In the genomic region with DNA sequence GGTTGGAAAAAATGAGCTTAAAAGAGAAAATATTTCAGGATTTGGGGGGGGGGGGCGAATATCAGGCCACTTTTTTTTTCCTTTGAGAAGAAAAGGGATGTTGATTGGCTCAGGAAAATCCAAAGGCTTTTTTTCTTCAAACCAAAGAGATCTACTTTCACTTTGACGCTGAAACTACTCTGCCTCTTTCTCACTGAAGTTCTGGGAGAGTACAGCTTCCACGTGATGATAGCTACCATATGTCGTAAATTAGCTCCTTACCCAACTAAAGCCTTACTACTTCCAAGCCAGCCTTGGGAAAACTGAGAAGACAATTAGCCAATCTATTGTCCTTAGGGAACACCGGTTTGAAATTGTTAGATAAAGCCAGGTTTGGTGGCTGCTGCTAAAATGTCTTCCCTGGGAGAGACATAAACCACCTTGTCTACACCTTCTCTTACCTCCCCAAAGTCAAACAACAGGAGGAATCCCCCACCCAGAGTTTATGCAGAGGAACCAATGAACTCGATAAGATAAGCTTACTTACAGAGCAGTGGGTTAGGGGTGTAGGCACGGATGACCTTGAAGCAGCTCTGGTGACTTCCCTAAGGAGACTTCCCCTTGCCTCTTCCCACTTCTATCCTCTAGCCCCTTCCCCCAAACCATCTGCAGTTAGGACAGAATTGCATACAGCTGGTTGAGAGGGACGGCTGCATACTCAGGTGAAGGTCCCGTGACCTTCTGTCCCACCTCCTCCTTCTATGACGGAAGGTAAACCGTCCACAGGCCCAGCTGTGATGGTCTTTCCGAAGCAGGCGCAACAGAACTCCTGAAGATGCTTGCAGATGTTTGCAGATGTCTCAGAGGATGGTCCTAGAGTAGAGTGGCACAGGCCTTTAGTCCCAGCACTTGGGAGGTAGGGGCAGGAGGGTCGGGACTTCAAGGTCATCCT, we compare ENCODE assay signal across 10 mouse cellular contexts. TPM values are rescaled to one million over a fixed set of nuclear protein-coding genes. Genes with fewer than 3 reads are reported as not detected.
DNase-seq lines count a peak whose midpoint lies in the region; ATAC-seq lines count a peak whose summit lies in the region.
"Had no signal": no experiment of that assay in that cellular context is flagged by ENCODE, and none has a peak within 500 bp of the region (broad histone marks: within the 10 kb centered on the region; RNA-seq: fewer than 3 reads in every experiment).

No protein-coding gene starts in this region.

- H3K4me2 ChIP-seq in kidney, embryonic 15.5 days, result peak overlapping the region; percentile 81
- no peak overlapping the region; the same call in 1 of the 2 replicates for H3K4me2 ChIP-seq in kidney, embryonic 14.5 days (replicated peaks; ENCODE audit: low read depth, low read length)
- peak overlapping the region; percentile 80 for H3K4me2 ChIP-seq in liver, embryonic 13.5 days

- no peak overlapping the region for H3K4me3 ChIP-seq in kidney, embryonic 15.5 days (replicated peaks)
- H3K4me3 ChIP-seq in kidney, embryonic 14.5 days (ENCODE audit: low read length), result no peak overlapping the region
- peak overlapping the region; percentile 68 for H3K4me3 ChIP-seq in liver, embryonic 13.5 days (replicated peaks)

- 63% methylated on average over 14 of the region's 14 CpGs for WGBS in kidney, embryonic 15.5 days
- WGBS in kidney, embryonic 14.5 days, result 62% methylated on average over 14 of the region's 14 CpGs
- WGBS in liver, embryonic 13.5 days (ENCODE audit: insufficient replicate concordance), result 40% methylated on average over 14 of the region's 14 CpGs

- DNase-seq in fat pad, adult 2 months (ENCODE audit: extremely low read depth, low read depth, low spot score), result peak; percentile 55
- no peak for DNase-seq in liver, embryonic 13.5 days
- no peak for DNase-seq in left cerebral cortex, adult 8-10 months (ENCODE audit: low spot score in 2 of 2)
- no peak for DNase-seq in cerebellum, postnatal 25 days
- DNase-seq in ovary, postnatal 14 days (ENCODE audit: low spot score), result no peak

- 0 out of 2 replicates have a peak overlapping the region, but pooled peaks have one; percentile 63 for H3K27ac ChIP-seq in kidney, embryonic 15.5 days
- H3K27ac ChIP-seq in kidney, embryonic 14.5 days (ENCODE audit: low read depth, low read length), result no peak overlapping the region
- H3K27ac ChIP-seq in liver, embryonic 13.5 days, result no peak overlapping the region

- H3K9ac ChIP-seq in kidney, embryonic 15.5 days, result no peak overlapping the region
- no peak overlapping the region for H3K9ac ChIP-seq in kidney, embryonic 14.5 days (ENCODE audit: low read depth, low read length)
- H3K9ac ChIP-seq in liver, embryonic 13.5 days, result peak overlapping the region; percentile 51

- no peaks in the 10 kb centered on the region for H3K9me3 ChIP-seq in kidney, embryonic 15.5 days (replicated peaks)
- no peaks in the 10 kb centered on the region for H3K9me3 ChIP-seq in kidney, embryonic 14.5 days (ENCODE audit: control insufficient read depth, low read length)
- H3K9me3 ChIP-seq in liver, embryonic 13.5 days (replicated peaks), result no peaks in the 10 kb centered on the region

- H3K4me1 ChIP-seq in kidney, embryonic 15.5 days, result peaks cover 31% of the 10 kb centered on the region
- peaks cover 6% of the 10 kb centered on the region; the same call in 1 of the 2 replicates for H3K4me1 ChIP-seq in kidney, embryonic 14.5 days (ENCODE audit: control insufficient read depth, insufficient read depth, low read length)
- H3K4me1 ChIP-seq in liver, embryonic 13.5 days (replicated peaks), result peaks cover 58% of the 10 kb centered on the region

- no peaks in the 10 kb centered on the region for H3K27me3 ChIP-seq in kidney, embryonic 15.5 days
- no peaks in the 10 kb centered on the region for H3K27me3 ChIP-seq in kidney, embryonic 14.5 days (ENCODE audit: control insufficient read depth, insufficient read depth, low read length)
- no peaks in the 10 kb centered on the region for H3K27me3 ChIP-seq in liver, embryonic 13.5 days

- no peak for ATAC-seq in kidney, embryonic 15.5 days (replicated peaks; ENCODE audit: low FRiP score)
- ATAC-seq in kidney, embryonic 14.5 days (ENCODE audit: low FRiP score, low TSS enrichment), result no peak
- ATAC-seq in CD4-positive, CD25-positive, alpha-beta regulatory T cell, adult 4 months, result peak; percentile 56
- ATAC-seq in liver, embryonic 13.5 days (ENCODE audit: low read depth), result no peak

- H3K36me3 ChIP-seq in kidney, embryonic 15.5 days, result peaks cover 10% of the 10 kb centered on the region
- peaks cover 10% of the 10 kb centered on the region; the same call in 1 of the 2 replicates for H3K36me3 ChIP-seq in kidney, embryonic 14.5 days (ENCODE audit: control insufficient read depth, insufficient read depth, low read length)
- peaks cover 14% of the 10 kb centered on the region for H3K36me3 ChIP-seq in liver, embryonic 13.5 days

RNA-seq across cellular contexts. Expression of a gene that starts 1.4 kb away (rescaled TPM):
- polyA plus RNA-seq in kidney, embryonic 15.5 days (2015; fragmentation: Nextera tagmentation; extraction: Ambion mirVana), result 47.2 and 48.8 TPM in 2 replicates
- polyA plus RNA-seq in kidney, embryonic 14.5 days (2014; fragmentation: Nextera tagmentation; extraction: Ambion mirVana), result 48.9 and 51.4 TPM in 2 replicates
- polyA plus RNA-seq in CD4-positive, CD25-positive, alpha-beta regulatory T cell, adult 4 months (2017; shearing (Covaris generic)), result 1 to 10 TPM; 1.7 to 3.4 TPM
- 14.9 and 15.8 TPM in 2 replicates for polyA plus RNA-seq in liver, embryonic 13.5 days (2015; fragmentation: Nextera tagmentation; extraction: Ambion mirVana)
- total RNA-seq in left cerebral cortex, adult 8-10 months (2022), result 10 to 100 TPM; 11.1 to 13.8 (median 11.7) TPM

RNA-seq across cellular contexts. Expression of a gene that starts 17.5 kb away (rescaled TPM):
- not detected in 2 replicates for polyA plus RNA-seq in kidney, embryonic 15.5 days (2015; fragmentation: Nextera tagmentation; extraction: Ambion mirVana)
- polyA plus RNA-seq in kidney, embryonic 14.5 days (2014; fragmentation: Nextera tagmentation; extraction: Ambion mirVana), result not detected in 2 replicates
- not detected for polyA plus RNA-seq in CD4-positive, CD25-positive, alpha-beta regulatory T cell, adult 4 months (2017; shearing (Covaris generic))
- 0.07 and 0.08 TPM in 2 replicates for polyA plus RNA-seq in liver, embryonic 13.5 days (2015; fragmentation: Nextera tagmentation; extraction: Ambion mirVana)
- total RNA-seq in left cerebral cortex, adult 8-10 months (2022), result not detected
- total RNA-seq: gastrocnemius, postnatal 4 days; neutrophil, adult 5-6 weeks had no signal

RNA-seq across cellular contexts. Expression of a gene that starts 33.1 kb away (rescaled TPM):
- 19.3 and 21.6 TPM in 2 replicates for polyA plus RNA-seq in kidney, embryonic 15.5 days (2015; fragmentation: Nextera tagmentation; extraction: Ambion mirVana)
- polyA plus RNA-seq in kidney, embryonic 14.5 days (2014; fragmentation: Nextera tagmentation; extraction: Ambion mirVana), result 22.1 and 27.9 TPM in 2 replicates
- polyA plus RNA-seq in CD4-positive, CD25-positive, alpha-beta regulatory T cell, adult 4 months (2017; shearing (Covaris generic)), result 1 to 10 TPM in 1 of 2 experiments, under 1 TPM in 1; 0.61 to 2.1 TPM
- 0.22 and 0.56 TPM in 2 replicates for polyA plus RNA-seq in liver, embryonic 13.5 days (2015; fragmentation: Nextera tagmentation; extraction: Ambion mirVana)
- total RNA-seq in left cerebral cortex, adult 8-10 months (2022), result 100 to 1,000 TPM; 145 to 152 (median 149) TPM
